Mouse (Mus musculus) gastrocnemius, postnatal 36 days (tissue): ENCODE data around the gene AY761185. TPM values are rescaled to one million over a fixed set of nuclear protein-coding genes. Genes with fewer than 3 reads are reported as not detected.
"Not testable (repeated sequence)": the region's sequence is repeated elsewhere in the genome, so short reads cannot be mapped to it uniquely, and the experiment has no call there.

Experiments used
- DNase-seq, 2 experiments: peaks; one replicate each; pipeline ENCODE4 v3.0.0; 2022
- intact Hi-C: fragments of 180-260 bp; cut with DNase I; formaldehyde crosslinking; loops from one replicate; pipeline ENCODE4 v1.15.1; 2025
- long read RNA-seq, 2 experiments: library from polyadenylated mRNA; stranded (forward); transcript quantifications; one replicate each; pipeline ENCODE4 v2.0.0; 2021
- total RNA-seq, 2 experiments: library from RNA; stranded (reverse); gene quantifications; 2 replicates each; pipeline ENCODE4 v1.2.3; 2021

The AY761185 gene
- total RNA-seq, result not detected
- long read RNA-seq, experiment 1, result 0 reads
- long read RNA-seq, experiment 2, result 0 reads

DNA sequence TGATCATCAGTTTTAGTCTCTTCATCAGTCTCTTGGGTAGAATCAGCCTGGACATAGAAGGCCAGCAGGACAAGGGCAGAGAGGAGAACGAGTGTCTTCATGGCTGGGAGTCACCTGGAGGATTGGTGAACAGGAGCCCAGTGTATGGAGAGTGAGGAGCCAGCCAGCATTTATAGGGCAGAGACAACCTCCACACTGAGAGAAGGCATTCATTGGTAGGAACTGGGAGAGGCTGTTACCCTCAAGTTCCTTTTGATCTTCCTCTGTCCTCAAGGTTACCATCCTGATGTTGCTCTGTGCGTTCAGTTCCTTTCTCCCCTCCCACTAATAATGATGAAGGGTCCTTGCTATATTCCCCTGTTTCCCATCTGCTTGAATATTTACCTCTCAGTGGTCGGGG is at the start of gene AY761185:
AY761185 (minus strand) TSS at position 101 of the 400 bp plus-strand sequence.
- intact Hi-C loops, result loop anchor here (5.0 kb wide), 1 partner anchor 68 kb away; no protein-coding TSS in a partner anchor

DNA sequence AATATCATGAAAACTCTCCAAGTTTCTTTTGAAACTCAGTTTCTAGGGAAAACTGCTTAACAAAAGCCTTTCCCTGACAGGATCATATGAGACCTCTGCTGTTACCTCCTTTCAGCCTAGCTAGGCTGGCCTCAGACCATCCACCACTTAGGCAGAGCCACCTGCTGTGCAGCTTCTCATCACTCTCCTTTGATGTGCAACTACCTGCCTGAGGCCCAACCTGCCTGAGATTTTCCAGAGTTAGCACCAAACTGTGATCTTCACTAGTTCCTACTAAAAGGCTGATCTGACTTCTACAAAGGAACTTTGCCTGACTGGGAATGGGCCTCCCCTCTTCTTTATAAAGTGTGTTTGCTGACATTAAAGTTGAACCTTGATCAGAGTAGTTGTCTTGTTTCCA is 49.5 kb upstream of the AY761185 start:
- DNase-seq, intact Hi-C loops: not testable (repeated sequence)

More for the DNA sequence above, at the start of gene AY761185:
- no peak for DNase-seq

DNA sequence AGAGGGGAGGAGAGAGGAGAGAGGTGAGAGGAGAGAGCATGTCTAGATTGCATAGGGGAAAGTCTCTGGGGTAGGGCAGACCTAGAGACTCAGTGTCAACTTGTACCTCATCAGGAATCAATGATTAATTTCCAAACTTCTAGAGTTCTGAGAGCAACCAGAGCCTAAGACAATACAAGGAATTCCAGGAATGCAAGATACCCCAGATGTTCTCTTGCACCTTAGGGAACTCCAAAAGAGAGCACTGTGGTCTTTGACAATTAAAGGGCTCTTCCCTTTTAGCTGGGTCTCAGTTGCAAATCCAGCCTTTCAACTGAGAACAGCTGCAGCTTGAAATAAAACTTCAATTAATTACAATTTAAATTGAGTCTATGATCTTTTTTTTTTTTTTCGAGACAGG is 35.3 kb upstream of the AY761185 start:
- no peak for DNase-seq
- intact Hi-C loops, result no loop called here

DNA sequence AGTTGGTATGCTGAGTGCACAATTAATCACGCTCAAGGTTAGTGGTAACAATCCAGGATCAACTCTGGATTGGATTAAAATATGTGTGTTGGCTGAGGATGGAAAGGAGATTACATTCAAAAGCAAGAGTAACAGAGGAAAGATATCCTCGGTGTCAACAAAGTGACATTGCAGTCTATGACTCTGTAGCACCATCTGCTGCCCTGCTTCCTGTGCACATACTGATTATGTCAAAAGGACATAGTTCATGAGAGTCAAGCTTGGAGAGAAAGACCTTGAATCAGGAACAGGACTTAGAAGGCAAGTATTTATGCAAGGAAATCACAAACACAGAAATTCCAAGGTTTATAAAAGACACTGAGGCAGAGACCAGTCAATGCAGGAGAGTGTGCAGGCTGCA is 20.0 kb upstream of the AY761185 start:
- intact Hi-C loops, result no loop called here
- DNase-seq, result no peak

DNA sequence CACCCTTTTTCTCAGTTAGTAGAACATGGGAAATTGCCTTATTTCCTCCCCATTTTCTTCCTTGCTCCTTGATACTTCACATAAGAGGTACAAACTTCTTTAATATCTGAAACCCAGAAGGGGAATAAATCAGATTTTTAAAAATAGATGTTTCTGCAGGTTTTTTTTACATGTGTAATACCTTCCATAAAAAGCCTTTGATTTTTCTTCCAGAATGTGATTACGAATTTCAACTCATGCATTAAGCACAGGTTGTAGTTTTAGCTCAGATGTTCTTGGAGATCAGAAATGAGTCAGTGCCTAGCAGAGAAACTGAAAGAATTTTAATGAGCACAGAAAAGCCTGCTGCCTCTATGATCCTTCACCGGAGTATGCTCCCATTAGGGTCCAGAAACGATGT is 22.5 kb downstream of the AY761185 start, which contains the start of gene Gm6040:
Gm6040 (minus strand) TSS at position 101 of the 400 bp plus-strand sequence.
- intact Hi-C loops, result no loop called here
- no peak for DNase-seq

DNA sequence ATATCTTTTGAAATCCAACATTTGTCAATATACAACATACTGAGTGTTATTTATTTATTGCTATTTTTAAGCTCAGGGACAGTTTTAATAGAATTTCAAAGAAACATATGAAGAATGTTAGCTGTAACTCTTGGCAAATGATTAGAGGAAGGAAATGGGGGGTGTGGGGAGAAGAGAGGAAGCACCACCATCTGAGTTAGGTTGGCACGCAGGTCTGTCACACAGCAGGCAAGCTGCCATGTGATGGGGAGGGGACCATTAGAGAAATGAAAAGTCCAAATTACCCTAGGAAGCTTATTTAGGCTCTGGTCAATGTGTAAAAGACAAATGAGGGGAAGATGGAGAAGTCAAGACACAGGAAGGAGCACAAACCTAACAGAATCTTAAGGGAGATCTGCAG is 32.2 kb downstream of the AY761185 start:
- intact Hi-C loops, result no loop called here
- no peak for DNase-seq

DNA sequence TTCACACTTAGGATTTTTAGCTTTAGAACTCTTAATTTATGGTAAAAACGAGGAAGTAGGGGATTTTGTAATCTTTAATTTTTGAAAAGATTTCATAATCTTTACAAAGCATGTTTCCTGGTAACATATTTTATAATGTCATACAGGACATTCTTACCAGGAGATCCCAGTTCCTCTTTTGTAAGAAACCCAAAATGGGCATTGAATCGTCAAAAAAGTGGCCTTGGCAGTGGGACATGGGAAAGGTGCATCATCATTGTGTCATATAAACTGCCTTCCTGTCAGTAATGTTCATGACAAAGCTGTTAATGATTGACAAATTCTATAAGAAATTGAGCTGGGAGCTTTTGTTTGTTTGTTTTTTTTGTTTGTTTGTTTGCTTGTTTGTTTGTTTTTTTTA is 36.3 kb downstream of the AY761185 start:
- intact Hi-C loops, result no loop called here
- DNase-seq, result no peak

DNA sequence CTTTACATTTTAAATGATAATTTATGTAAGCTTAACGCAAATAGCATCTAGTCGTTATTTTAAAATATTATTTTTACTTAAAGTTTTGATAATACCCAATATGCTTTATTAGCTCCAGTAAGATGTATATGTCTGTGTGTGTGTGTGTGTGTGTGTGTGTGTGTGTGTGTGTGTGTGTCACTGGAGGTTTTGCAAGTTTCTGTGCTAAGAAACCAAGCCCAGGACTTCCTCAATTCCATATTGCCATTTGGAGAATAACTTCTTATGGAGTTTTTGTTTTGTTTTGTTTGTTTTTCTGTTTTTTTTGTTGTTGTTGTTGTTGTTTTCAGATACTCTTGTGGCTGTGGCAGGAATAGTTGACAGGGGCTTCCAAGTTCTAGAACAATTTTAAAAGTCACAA is 37.4 kb downstream of the AY761185 start:
- DNase-seq, result no peak
- intact Hi-C loops, result no loop called here

DNA sequence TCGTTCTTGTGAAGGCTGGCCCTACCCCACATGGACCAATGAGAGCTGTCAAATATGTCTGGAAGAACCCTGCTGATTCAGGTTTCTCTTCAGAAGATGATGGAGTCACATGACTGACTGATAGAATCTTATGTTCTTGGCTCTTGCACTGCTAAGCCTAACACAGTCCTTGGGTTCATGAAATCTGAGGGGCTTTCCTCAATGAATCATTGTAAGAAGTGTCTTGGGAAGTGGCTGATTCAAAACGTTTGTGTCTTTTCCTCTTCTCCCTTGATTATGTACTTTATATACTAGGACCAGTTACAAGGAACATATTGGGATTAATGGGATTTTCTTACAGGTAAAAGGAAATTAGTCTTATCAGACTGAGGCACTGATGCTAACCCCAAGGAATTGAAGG is 42.0 kb downstream of the AY761185 start, which contains the start of gene Gm15056:
Gm15056 (minus strand) TSS at position 101 of the 400 bp plus-strand sequence.
- intact Hi-C loops, result no loop called here
- DNase-seq, result no peak

Other genes starting within 250 kb of the AY761185 start
- not detected for gene Defb33, start 52.0 kb downstream of the AY761185 start, total RNA-seq
- gene Gm15056, start 42.1 kb downstream of the AY761185 start, total RNA-seq, result not detected
- gene Gm6040, start 22.6 kb downstream of the AY761185 start, total RNA-seq, result not detected
- not detected for gene Defa21, start 80.8 kb upstream of the AY761185 start, total RNA-seq
- not detected for gene Defa23, start 110.3 kb upstream of the AY761185 start, total RNA-seq
- not detected for gene Defa35, start 120.3 kb upstream of the AY761185 start, total RNA-seq
- gene Defa25, start 139.7 kb upstream of the AY761185 start, total RNA-seq, result not detected
- gene Gm14851, start 151.3 kb upstream of the AY761185 start, total RNA-seq, result not detected
- gene Defa30, start 189.9 kb upstream of the AY761185 start, total RNA-seq, result not detected
- not detected for gene Defa22, start 217.6 kb upstream of the AY761185 start, total RNA-seq
- not detected for gene Defa31, start 246.9 kb upstream of the AY761185 start, total RNA-seq